Mouse (Mus musculus) ES-E14 (cell line): ENCODE results near the gene Dnajc22.

ENCODE experiments used
- HCFC1 ChIP-seq: IDR thresholded peaks from 2 replicates; pipeline ENCODE4 v1.6.1; 2012; ENCODE audit warnings: low read length, inconsistent platforms, borderline replicate concordance; ENCODE audit not compliant: insufficient read depth
- ZNF384 ChIP-seq: IDR thresholded peaks from 2 replicates; pipeline ENCODE4 v1.6.1; 2012; ENCODE audit warnings: low read depth, low read length, inconsistent platforms

GRCm38 (mm10) chr15:99078181-99078910, 14.6 kb upstream of the Dnajc22 start:
- TF ChIP-seq HCFC1: no peak
- TF ChIP-seq ZNF384: no peak
